Mouse (Mus musculus) right cerebral cortex, adult 2 months (tissue): ENCODE measurements around the gene Asb12.
"Not testable (repeated sequence)": the region's sequence is repeated elsewhere in the genome, so short reads cannot be mapped to it uniquely, and the experiment has no call there.

ENCODE experiments used
- DNase-seq, 2 experiments: peaks; one replicate each; pipeline ENCODE4 v3.0.0; 2021 to 2022; ENCODE audit warnings: low spot score in 2 of 2

Asb12 gene

DNA sequence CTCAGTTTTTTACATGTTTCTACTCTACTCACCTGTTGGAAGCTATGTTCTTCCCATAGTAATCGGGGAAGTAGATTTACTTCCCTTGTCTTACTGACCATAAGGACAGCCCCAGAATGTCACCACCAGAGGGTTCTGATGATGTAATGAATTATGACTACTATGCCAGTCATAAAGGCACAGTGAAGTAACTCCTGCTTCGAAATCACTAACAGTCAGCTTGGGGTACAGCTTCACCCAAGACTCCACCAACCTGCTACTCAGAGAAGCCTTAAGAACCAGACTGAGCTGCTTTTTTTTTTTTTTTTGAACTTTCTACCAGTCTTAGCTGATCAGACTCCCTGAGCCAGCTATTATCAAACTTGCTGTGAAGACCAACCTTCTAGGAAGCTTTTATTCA, at the start of gene Asb12, which contains the start of gene Pfn5:
TSS of gene Asb12 (minus strand) at position 101 of the 400 bp plus-strand sequence.
TSS of gene Pfn5 (plus strand) at position 218 of the 400 bp plus-strand sequence.
- DNase-seq: no peak

DNA sequence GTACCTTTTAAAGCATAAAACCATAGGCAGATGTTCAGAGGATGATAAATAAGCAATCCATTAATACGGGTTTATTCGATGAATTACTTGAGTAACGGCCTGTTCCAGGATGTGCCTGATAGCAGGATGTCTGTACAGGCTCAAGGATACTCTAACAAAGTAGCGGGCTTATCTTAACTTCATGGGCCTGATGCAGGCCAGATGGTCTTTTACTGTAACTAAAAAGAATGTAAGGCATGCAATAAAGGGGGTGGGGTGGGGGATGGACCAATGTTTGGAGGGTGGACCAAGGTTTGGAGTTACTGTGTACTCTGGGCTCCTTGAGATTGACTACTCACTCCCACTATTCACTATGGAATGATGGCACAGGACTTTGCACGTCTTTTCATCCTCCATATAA, 42.8 kb upstream of the Asb12 start:
- DNase-seq: no peak

DNA sequence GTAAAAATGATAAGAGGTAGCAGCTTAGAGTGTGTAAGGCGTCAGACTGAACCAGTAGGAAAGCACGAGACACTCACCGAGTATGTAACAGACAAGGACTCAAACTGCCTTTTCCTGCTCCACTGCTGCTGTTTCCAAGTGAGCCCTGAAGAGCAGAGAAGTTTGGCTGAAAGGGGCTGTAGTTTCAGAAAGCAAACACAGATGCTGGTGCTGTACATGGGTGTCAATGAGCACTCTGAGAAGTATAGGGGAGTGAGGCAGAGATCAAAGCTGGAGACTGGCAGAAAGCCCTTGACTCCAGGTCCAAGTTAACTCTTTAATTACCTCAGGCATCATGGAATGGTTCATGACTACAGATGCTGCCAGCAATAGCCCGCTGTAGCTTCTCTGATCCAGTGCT, 3.5 kb downstream of the Asb12 start:
- DNase-seq: no peak

DNA sequence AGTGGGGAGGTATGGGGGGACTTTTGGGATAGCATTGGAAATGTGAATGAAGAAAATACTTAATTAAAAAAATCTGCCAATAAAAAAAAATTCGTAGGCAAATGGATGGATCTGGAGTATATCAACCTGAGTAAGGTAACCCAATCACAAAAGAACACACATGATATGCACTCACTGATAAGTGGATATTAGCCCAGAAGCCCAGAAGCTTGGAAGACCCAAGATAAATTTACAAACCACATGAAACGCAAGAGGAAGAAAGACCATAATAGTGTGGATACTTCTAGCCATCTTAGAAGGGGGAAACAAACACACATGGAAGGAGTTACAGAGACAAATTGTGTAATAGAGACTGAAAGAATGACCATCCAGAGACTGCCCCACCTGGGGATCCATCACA, 22.3 kb downstream of the Asb12 start:
- DNase-seq: not testable (repeated sequence)

- no peak for DNase-seq
Measured at GRCm38 (mm10) chrX:95525166-95525565, 32.6 kb downstream of the Asb12 start.

DNA sequence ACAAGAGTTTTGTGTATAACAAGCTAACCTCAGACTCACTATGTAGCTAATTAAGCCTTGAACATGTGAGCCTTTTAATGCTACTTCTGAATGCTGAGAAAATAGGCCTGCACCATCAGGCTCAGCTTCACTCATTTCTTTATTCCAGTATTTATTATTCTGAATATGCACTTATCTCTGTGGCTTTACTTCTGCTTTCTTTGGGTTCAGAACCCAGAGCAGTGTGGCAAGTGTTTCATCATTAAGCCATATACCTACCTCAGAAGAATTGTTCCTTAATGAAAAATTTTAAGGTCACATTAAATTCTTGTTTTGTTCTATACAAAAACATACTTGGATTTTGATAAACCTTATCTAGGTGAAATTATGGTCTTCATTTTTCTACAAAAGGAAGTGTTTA, 33.9 kb downstream of the Asb12 start:
- no peak for DNase-seq

DNA sequence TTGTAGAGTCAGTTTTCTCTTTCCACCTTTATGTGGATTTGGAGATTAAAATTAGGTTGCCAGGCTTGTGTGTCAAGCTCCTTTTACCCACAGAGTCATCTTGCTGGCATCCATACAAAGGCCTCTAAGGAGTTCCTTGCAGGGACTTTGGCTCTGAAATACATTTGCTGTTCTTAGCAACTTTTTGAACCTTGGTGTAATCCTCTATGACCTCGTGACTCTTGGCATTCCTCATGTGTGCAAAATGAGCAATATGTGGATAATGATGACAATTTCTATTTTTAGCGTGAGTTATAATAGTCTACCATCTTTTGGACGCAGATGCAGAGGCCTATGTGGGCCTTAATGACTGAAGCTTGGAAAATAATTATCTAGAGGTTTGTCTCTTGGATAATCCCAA, 100.6 kb downstream of the Asb12 start:
- DNase-seq: no peak

DNA sequence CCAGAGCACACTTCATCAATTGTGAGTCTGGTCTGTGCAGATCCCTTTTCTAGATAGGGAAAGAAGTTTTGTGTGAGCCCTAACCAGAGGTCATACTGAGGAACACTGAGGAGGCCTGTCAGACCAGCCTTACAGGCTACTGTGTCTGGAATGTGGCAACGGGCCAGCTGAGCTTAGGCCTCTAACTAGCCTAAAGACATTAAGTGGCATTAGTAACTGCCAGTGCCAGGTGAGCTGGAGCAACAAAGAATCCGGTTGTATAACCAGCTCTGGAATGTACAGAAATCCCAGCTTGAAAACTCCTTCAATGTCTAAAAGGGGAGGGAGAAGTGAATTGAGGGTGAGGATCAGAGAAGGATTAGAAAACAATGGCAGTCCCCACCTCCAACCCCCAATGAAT, 111.9 kb downstream of the Asb12 start:
- no peak for DNase-seq

DNA sequence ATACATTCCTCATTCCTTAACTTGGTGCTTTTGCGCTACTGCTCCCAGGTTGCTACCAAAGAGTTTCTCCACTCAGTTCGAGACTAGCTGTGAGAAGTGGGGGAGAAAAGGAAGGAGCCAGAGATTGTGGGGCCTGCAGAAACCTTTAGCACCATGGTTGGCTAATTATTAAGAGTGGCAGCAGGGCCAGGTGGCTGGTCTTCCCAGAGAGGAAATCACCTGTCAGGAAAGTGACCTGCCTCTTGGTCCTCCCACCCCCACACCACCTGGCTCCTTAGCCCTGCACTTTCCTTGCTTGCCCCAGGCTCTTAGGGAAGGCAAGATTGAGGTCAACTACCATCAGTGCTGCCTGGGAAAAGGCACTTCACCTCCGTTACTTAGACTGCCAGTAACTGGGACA, 112.6 kb downstream of the Asb12 start:
- no peak for DNase-seq

DNA sequence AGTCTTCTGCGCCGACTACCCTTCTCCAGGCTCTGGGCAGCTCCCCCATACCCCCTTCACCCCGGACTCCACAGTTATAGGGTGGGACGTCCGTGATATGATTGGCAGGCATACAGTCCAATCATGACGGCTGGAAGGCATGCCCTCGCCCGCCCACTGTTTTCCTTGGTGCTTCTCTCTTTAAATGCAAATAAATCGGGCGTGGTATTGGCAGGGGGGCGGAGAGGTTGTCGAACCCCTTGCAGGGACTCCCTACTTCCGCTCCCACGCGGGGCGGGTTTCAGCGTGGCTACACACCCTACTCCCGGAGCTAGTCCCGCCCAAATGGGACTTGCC, 113.0 kb downstream of the Asb12 start, which contains the start of gene Amer1:
TSS of gene Amer1 (minus strand) at position 97 of the 336 bp plus-strand sequence.
- DNase-seq: peak; percentile 89 to 91

DNA sequence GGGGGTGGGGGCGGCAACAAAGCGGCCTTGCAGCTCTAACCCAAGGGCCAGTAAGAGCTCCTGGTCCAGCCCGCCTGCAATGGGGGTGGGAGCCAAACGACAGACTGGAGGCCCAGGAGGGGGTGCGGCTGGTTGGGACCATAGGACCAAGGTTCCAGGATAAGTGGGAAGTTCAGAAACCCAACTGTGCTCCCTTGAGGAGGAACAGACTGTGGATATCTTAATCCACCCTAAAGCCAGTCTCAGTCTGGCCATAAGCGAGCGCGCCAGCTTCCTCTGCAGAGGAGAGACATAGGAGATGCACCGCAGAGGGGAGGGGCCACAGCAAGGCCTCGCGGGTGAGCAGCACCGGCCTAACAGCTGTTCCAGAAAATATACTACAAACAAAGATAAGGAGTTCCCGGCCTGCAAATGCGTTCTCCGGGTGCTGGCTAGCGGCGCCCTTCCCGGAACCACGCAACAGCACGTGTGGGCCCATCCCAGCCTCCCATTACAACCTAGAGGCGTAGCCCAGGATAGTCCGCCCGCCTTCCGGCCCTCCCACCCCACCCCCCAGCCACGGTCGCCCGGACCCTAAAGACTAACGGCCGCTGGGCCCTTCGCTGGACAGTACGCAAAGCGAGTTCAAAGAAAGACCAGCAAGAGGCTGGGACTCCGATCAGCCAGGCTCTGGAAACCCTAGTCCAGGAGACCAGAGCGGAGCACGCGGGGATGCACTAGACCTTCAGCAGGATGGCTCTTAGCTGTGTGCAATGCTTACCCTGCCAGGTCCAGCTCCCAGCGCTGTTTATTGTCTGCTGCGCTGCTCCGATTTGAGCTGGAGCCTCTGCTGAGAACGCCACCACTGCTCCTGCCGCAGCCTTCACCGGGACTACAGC, 113.7 kb downstream of the Asb12 start:
- peak; percentile 8 to 50 for DNase-seq

- peak in 1 of 2 experiments; percentile 3 for DNase-seq
Measured at GRCm38 (mm10) chrX:95443390-95443789, 114.4 kb downstream of the Asb12 start.

DNA sequence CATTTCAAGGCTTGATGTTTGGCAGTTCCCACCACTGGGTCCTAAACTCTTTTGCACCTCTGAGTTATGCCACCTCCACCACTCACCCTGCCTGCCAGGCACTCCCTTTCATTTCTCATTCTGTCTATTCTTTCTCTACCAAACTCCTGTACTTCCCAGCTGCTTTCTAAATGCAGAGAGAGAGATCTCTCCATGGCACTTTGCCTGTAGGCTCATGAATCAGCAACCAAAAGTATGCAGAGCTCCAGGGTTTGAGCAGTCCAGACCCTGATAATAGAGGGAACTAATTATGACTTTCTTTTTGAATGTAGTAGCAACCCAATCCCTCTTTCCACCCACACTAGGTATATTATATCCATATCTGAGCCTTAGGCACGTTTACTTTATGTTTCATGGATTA, 115.5 kb downstream of the Asb12 start:
- no peak for DNase-seq

DNA sequence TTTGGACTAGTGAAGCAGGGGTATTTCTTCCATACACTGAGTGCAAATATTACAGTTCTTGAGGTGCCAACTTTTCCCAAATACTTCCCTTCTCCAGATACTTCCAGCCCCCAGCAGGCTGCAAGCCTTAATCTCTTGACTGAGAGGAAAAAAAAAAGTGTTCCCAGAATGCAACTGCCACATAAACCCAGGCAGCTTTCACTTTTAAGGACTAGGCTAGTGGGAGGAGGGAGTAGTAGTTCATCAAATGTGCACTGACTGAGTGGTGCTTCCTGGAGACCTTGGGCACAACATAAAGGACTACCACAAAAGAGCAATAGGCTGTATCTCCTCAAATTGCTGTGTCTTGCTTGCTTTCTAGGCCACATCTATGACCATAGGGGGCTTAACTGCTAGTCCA, 116.5 kb downstream of the Asb12 start:
- DNase-seq: no peak

DNA sequence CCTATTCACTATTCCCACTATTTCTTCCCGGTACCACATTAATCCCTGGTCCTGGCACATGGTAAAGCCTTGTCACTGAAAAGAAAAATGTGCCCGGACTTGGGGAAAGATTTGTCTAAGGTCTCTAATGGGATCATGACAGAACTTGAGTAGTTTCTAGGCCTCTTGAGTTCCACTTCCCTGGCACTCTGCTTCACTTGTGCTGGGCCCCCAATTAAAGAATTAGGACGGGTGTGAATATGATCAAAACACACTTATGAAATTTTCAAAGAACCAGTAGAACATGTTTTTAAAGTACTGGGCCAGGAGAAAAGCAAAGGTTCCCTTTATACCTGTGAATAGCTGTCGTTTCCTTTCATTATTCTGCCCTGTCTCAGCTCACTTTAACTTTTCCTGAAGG, 119.3 kb downstream of the Asb12 start:
- no peak for DNase-seq

DNA sequence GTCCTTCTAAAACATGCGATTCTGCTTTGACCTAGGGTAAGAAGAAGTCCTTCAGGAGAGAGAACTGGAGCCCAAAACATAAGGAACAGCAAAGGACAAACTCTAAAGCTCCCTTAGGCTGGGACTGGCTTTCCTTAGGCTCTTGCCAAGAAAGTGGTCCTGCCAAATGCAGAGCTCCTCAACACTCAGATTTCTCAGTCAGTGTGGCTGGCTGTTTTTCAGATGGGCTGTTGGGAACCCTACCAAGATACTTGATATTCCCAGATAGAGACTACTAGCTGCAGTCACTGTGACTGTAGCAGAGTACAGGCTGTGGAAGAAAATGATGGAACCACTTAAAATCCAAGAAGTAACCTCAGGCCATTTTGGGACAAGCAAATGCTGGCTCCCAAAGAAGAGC, 120.6 kb downstream of the Asb12 start:
- DNase-seq: no peak
